Mouse (Mus musculus) liver, embryonic 14.5 days (tissue): Measurements from ENCODE around the gene Fopnl. TPM values are rescaled to one million over a fixed set of nuclear protein-coding genes. Genes with fewer than 3 reads are reported as not detected.

Source experiments
- ATAC-seq: fragments of 200-750 bp; cut with Nextera tagmentation; 2 replicates; pipeline ENCODE4 v1.8.0; 2017; ENCODE audit warnings: moderate number of reproducible peaks, mild to moderate bottlenecking, moderate library complexity; ENCODE audit not compliant: insufficient read depth
- DNase-seq, 3 experiments: peaks; one replicate each; pipeline ENCODE4 v3.0.0-alpha.2; 2012 to 2013; ENCODE audit warnings: low read depth in 3 of 3, low spot score in 3 of 3
- H3K27ac ChIP-seq: fragments of 300-500 bp; sonication (generic); 2 replicates; pipeline ENCODE4 v1.5.1; 2014; ENCODE audit warnings: moderate library complexity, mild to moderate bottlenecking, control low read depth, inconsistent platforms
- H3K27me3 ChIP-seq: fragments of 300-500 bp; sonication (generic); 2 replicates; pipeline ENCODE4 v1.6.1; 2014; ENCODE audit warnings: mild to moderate bottlenecking, low read length, moderate library complexity; ENCODE audit not compliant: control insufficient read depth, insufficient read depth
- H3K36me3 ChIP-seq: fragments of 300-500 bp; sonication (generic); replicated peaks from 2 replicates; pipeline ENCODE4 v1.6.1; 2014; ENCODE audit warnings: low read depth; ENCODE audit not compliant: control insufficient read depth, insufficient read depth
- H3K4me1 ChIP-seq, 2 experiments: fragments of 200-500 bp in 1 of 2; fragments of 300-500 bp in 1 of 2; sonication (generic) in 1 of 2; replicated peaks; 2 replicates each; pipeline ENCODE4 v1.6.1; 2012 to 2014; ENCODE audit warnings: antibody characterized with exemption in 1 of 2, inconsistent platforms in 1 of 2, low read length in 1 of 2; ENCODE audit not compliant: control insufficient read depth in 2 of 2, insufficient read depth in 2 of 2
- H3K4me2 ChIP-seq: fragments of 300-500 bp; sonication (generic); 2 replicates; pipeline ENCODE4 v1.6.1; 2014; ENCODE audit warnings: low read depth, mild to moderate bottlenecking, control low read depth, moderate library complexity
- H3K4me3 ChIP-seq, 2 experiments: fragments of 200-500 bp in 1 of 2; fragments of 300-500 bp in 1 of 2; sonication (generic) in 1 of 2; 2 replicates each; pipeline ENCODE4 v1.5.1; 2012 to 2014; ENCODE audit warnings: low read depth in 2 of 2, low read length in 2 of 2, mild to moderate bottlenecking in 2 of 2, control low read depth in 1 of 2, inconsistent platforms in 1 of 2, moderate library complexity in 1 of 2; ENCODE audit not compliant: insufficient read depth in 1 of 2
- H3K9ac ChIP-seq: fragments of 300-500 bp; sonication (generic); replicated peaks from 2 replicates; pipeline ENCODE4 v1.6.1; 2014; ENCODE audit warnings: mild to moderate bottlenecking, control low read depth, moderate library complexity
- H3K9me3 ChIP-seq: fragments of 300-500 bp; sonication (generic); 2 replicates; pipeline ENCODE4 v1.6.1; 2016; ENCODE audit warnings: low read length, mixed read lengths; ENCODE audit not compliant: control insufficient read depth
- CTCF ChIP-seq: IDR thresholded peaks from 2 replicates; pipeline ENCODE4 v1.5.1; 2016; ENCODE audit warnings: antibody characterized with exemption, low read depth, control low read depth
- EP300 ChIP-seq: IDR thresholded peaks from 2 replicates; pipeline ENCODE4 v1.6.1; 2016; ENCODE audit warnings: antibody characterized with exemption, low read depth
- WGBS: fragments of 180-500 bp; shearing (Covaris S2); extraction: QIAGEN DNeasy Blood & Tissue Kit; methylation state at CpG from one replicate; pipeline ENCODE4 v1.1.7; 2014; ENCODE audit not compliant: insufficient replicate concordance; 5-methylcytosine and 5-hydroxymethylcytosine counted together
- polyA plus RNA-seq, 2 experiments: library from polyadenylated mRNA; depleted of rRNA in 1 of 2; stranded (reverse) in 1 of 2; unstranded in 1 of 2; fragments of >200 nt; fragmentation: Nextera tagmentation in 1 of 2; extraction: Ambion mirVana in 1 of 2; gene quantifications; 2 replicates each; pipeline versions ENCODE4 v1.2.1 to v1.2.3; 2012 to 2014

Gene Fopnl
- polyA plus RNA-seq, 2 experiments: 23.7 to 66.6 TPM

DNA sequence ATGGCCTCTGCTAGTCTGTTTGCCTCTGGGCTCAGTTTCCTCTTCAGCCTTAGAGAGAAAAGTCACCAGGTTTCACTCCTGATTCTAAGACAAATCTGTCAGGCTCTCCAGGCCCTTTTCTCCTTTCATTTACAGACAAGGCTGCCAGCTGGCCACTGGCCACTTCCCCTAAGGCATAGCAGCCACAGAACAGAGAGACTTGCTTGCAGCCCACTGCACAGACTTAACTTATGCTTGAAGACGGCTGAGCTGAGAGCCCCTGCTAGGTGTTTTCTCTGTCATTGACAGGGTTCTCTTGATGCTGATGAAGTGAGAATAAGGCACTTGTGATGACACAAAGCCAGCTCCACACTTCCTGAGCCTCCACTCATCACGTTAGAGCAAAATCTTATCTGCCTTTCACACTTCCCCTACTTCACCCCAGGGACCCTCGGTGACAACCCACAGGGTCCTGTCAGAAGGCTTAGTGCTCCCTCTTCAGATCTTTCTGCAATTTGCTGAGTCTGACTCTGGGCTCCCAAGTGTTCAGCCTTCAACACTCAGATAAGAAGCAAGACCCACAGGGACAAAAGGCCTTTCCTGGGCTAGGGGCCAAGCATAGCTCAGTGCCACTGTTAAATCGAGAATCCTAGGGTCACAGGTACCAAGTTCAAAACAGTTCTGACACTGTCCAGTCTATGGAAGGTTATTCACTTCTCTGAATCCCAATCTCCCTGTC lies 51.8 kb downstream of the Fopnl start:
- ATAC-seq (no peak), DNase-seq (no peak)
- Histone ChIP-seq H3K27ac (no peak overlapping the region), H3K4me3 (no peak overlapping the region), H3K4me1 (no peaks in the 10 kb centered on the region; a peak in 1 of 4 replicates), H3K36me3 (no peaks in the 10 kb centered on the region), H3K27me3 (no peaks in the 10 kb centered on the region), H3K9ac (no peak overlapping the region), H3K9me3 (no peaks in the 10 kb centered on the region), H3K4me2 (no peak overlapping the region)
- 4% methylated on average over 4 of the region's 4 CpGs for WGBS
- TF ChIP-seq EP300: no peak
- TF ChIP-seq CTCF: no peak

DNA sequence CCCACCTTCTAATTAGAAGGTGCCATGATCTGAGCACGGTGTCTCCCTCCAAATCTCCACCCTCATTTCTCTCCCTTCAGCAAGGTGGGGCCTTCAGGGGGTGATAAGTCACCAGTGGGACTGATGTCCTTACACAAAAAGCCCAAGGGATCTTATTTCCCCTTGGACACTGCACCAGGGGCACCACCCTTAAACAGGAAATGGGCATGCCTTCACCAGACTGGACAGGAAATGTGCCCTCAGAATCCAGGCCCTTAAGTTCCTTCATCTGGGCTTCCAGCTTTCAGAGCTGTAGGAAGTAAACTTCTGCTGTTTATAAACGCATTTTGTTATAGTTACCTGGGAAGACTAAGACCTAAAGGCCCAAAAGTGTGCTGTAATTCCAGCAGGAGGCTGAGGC lies 52.7 kb downstream of the Fopnl start:
- ATAC-seq (no peak), DNase-seq (no peak)
- Histone ChIP-seq H3K4me2 (no peak overlapping the region), H3K4me3 (no peak overlapping the region), H3K27ac (no peak overlapping the region), H3K27me3 (no peaks in the 10 kb centered on the region), H3K9ac (no peak overlapping the region), H3K4me1 (no peaks in the 10 kb centered on the region; a peak in 1 of 4 replicates), H3K36me3 (no peaks in the 10 kb centered on the region), H3K9me3 (no peaks in the 10 kb centered on the region)
- TF ChIP-seq EP300 (no peak), CTCF (no peak)
- WGBS: 55% methylated on average over 2 of the region's 2 CpGs

DNA sequence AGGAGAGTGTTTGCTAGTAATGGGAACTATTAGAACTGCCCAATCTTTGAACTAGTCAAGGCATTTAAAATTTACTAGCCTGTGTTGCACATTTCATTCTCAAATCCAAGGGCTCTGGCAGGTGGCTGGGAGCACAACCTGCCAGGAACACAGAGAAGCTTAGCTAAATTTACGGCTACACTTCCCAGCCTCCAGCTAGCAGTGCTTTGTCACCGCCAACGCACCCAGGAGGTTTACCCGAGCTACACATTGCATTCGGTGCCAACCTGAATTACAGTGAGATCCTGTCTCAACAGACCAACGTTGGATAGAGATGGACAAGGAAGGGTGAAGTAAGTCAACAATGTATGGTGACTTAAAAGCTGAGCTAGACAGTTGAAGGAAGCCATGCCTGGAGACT lies 54.0 kb downstream of the Fopnl start:
- 70% methylated on average over 6 of the region's 6 CpGs for WGBS

DNA sequence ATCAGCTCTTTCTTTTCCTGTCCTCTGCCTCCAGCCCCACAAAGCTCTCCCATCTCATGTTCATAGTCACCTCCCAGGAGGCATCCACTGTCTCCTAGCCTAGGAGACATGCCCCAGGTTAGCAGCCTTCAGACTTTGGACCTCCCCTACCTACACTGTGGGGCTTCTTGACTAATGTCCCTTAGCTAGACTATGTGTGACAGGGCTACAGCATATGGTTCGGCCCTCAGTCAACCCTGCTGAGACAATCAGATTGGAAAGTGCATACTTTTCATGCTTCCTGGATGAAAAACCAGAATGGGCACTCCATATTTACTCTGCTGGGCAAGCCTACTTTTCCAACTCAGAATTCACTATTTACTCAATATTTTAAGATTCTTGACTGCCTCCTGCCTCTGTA lies 54.8 kb downstream of the Fopnl start:
- no peak for TF ChIP-seq CTCF
- no peak for TF ChIP-seq EP300
- H3K9me3 ChIP-seq: no peaks in the 10 kb centered on the region
- no peaks in the 10 kb centered on the region for H3K27me3 ChIP-seq
- DNase-seq (no peak), ATAC-seq (no peak)
- H3K9ac ChIP-seq: no peak overlapping the region
- no peaks in the 10 kb centered on the region; a peak in 1 of 4 replicates for H3K4me1 ChIP-seq
- H3K36me3 ChIP-seq: no peaks in the 10 kb centered on the region
- no peak overlapping the region for H3K4me2 ChIP-seq
- H3K27ac ChIP-seq: no peak overlapping the region
- H3K4me3 ChIP-seq: no peak overlapping the region
- 52% methylated on average over 1 of the region's 1 CpGs for WGBS

More for the DNA sequence above, 54.0 kb downstream of the Fopnl start:
- Histone ChIP-seq H3K36me3 (no peaks in the 10 kb centered on the region), H3K9ac (no peak overlapping the region), H3K27me3 (no peaks in the 10 kb centered on the region), H3K4me2 (no peak overlapping the region), H3K9me3 (no peaks in the 10 kb centered on the region), H3K4me3 (no peak overlapping the region), H3K4me1 (no peaks in the 10 kb centered on the region; a peak in 1 of 4 replicates), H3K27ac (no peak overlapping the region)
- no peak for TF ChIP-seq CTCF
- no peak for TF ChIP-seq EP300
- DNase-seq: no peak
- no peak for ATAC-seq

DNA sequence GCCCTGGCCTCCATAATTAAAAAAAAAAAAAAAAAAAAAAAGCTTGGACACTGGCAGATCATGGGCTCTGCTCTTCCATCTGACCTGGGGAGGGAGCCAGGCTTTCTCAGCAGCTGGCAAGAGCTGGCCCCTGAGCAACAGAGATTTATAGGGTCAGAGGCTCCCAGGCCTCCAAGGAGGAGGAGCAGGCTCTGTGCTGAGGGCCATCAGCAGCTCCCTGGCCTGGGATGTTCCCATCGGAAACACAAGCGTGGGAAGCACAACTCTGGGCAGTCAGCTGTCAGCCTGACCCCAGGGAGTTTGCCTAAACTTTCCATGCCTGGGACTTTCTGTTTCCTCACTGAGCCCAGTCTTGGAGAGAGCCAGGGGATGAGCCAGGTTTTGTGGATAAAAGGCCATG lies 58.3 kb downstream of the Fopnl start:
- DNase-seq: no peak
- 36% methylated on average over 2 of the region's 2 CpGs for WGBS
- H3K4me3 ChIP-seq: no peak overlapping the region
- no peak overlapping the region for H3K4me2 ChIP-seq
- H3K9me3 ChIP-seq: no peaks in the 10 kb centered on the region
- no peak overlapping the region for H3K9ac ChIP-seq
- ATAC-seq: no peak
- no peak for TF ChIP-seq CTCF
- TF ChIP-seq EP300: no peak
- no peak overlapping the region for H3K27ac ChIP-seq
- H3K27me3 ChIP-seq: no peaks in the 10 kb centered on the region
- no peaks in the 10 kb centered on the region for H3K4me1 ChIP-seq
- H3K36me3 ChIP-seq: no peaks in the 10 kb centered on the region
